Mouse (Mus musculus): ENCODE results near the gene Gm15517.
A peak's percentile ranks its signal among the peaks of the same experiment; 100 is the strongest.
"Not testable (repeated sequence)": the region's sequence is repeated elsewhere in the genome, so short reads cannot be mapped to it uniquely, and the experiment has no call there.

Gm15517 gene

GRCm38 (mm10) chr7:44261147-44261546 lies at the start of gene Gm15517:
Gene Gm15517 (plus strand): TSS chr7:44261447.
- no peak for DNase-seq (ENCODE audit: low read depth)

- DNase-seq (ENCODE audit: low read depth), result no peak
These were observed 45.6 kb upstream of the Gm15517 start, which contains the start of gene Klk1b5 for GRCm38 (mm10) chr7:44215645-44216044. Gene Klk1b5 (plus strand): TSS chr7:44215945.

GRCm38 (mm10) chr7:44221601-44222000 lies 39.6 kb upstream of the Gm15517 start:
- DNase-seq (ENCODE audit: low read depth), result not testable (repeated sequence)

GRCm38 (mm10) chr7:44222335-44222734 lies 38.9 kb upstream of the Gm15517 start:
- DNase-seq (ENCODE audit: low read depth), result not testable (repeated sequence)

- DNase-seq (ENCODE audit: low read depth), result no peak
These were observed 36.2 kb upstream of the Gm15517 start, which contains the start of gene Klk1 for GRCm38 (mm10) chr7:44225076-44225475. Gene Klk1 (plus strand): TSS chr7:44225360.

- DNase-seq (ENCODE audit: low read depth), result no peak
These were observed 25.3 kb upstream of the Gm15517 start, which contains the start of gene Gm36864 for GRCm38 (mm10) chr7:44235909-44236308. Gene Gm36864 (plus strand): TSS chr7:44236177.

- DNase-seq (ENCODE audit: low read depth), result no peak
These were observed 21.3 kb upstream of the Gm15517 start for GRCm38 (mm10) chr7:44239913-44240312.

- no peak for DNase-seq (ENCODE audit: low read depth)
These were observed 20.5 kb upstream of the Gm15517 start for GRCm38 (mm10) chr7:44240712-44241111.

GRCm38 (mm10) chr7:44241163-44241562 lies 20.1 kb upstream of the Gm15517 start:
- no peak for DNase-seq (ENCODE audit: low read depth)

- no peak for DNase-seq (ENCODE audit: low read depth)
These were observed 17.2 kb upstream of the Gm15517 start for GRCm38 (mm10) chr7:44244080-44244479.

- peak; percentile 73 for DNase-seq (ENCODE audit: low read depth)
These were observed 14.9 kb upstream of the Gm15517 start, which contains the start of the genes 1700028J19Rik and 2410002F23Rik for GRCm38 (mm10) chr7:44246055-44246983. Gene 1700028J19Rik (minus strand): TSS chr7:44246695. Gene 2410002F23Rik (plus strand): TSS chr7:44246722.

- no peak for DNase-seq (ENCODE audit: low read depth)
These were observed 14.2 kb upstream of the Gm15517 start for GRCm38 (mm10) chr7:44246984-44247470.

- no peak for DNase-seq (ENCODE audit: low read depth)
These were observed 13.3 kb upstream of the Gm15517 start for GRCm38 (mm10) chr7:44247971-44248370.

- no peak for DNase-seq (ENCODE audit: low read depth)
These were observed 12.0 kb upstream of the Gm15517 start for GRCm38 (mm10) chr7:44249248-44249647.

GRCm38 (mm10) chr7:44250732-44251275 lies 10.4 kb upstream of the Gm15517 start:
- not testable (repeated sequence) for DNase-seq (ENCODE audit: low read depth)

- DNase-seq (ENCODE audit: low read depth), result no peak
These were observed 8.1 kb upstream of the Gm15517 start for GRCm38 (mm10) chr7:44253023-44253616.

GRCm38 (mm10) chr7:44254930-44255329 lies 6.3 kb upstream of the Gm15517 start:
- no peak for DNase-seq (ENCODE audit: low read depth)

GRCm38 (mm10) chr7:44257278-44257677 lies 4.0 kb upstream of the Gm15517 start, which contains the start of gene Acp4:
Gene Acp4 (minus strand): TSS chr7:44257378.
- no peak for DNase-seq (ENCODE audit: low read depth)

GRCm38 (mm10) chr7:44260410-44260809 lies 837 bp upstream of the Gm15517 start:
- no peak for DNase-seq (ENCODE audit: low read depth)

GRCm38 (mm10) chr7:44262791-44263643 lies 1.8 kb downstream of the Gm15517 start:
- DNase-seq (ENCODE audit: low read depth), result peak; percentile 79

GRCm38 (mm10) chr7:44268117-44268516 lies 6.9 kb downstream of the Gm15517 start:
- no peak for DNase-seq (ENCODE audit: low read depth)
